Mouse (Mus musculus): ENCODE data around the gene Pigk. TPM values are rescaled to one million over a fixed set of nuclear protein-coding genes. Genes with fewer than 3 reads are reported as not detected.

Gene Pigk
- polyA plus RNA-seq, 1 experiment from 2014 or later = 42.4 TPM

DNA sequence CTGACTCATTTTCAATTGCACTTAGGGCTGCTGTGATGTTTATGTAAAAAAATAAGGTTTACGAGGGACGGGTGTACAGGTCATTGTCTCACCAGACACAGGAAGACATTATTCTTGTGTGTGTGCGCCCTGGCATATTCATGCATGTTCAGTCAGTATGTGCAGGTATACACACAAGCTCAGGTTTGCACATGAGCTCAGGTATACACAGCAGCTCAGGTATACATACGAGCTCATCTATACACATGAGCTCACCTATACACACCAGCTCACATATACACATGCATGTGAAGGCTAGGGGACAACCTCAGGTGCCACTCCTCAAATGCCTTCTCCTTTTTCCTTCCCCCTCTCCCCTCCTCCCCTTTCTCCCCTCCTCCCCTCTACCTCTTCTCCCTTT, 147.6 kb downstream of the Pigk start:
- Histone ChIP-seq H3K4me3 (ENCODE audit: low read depth, low read length) (no peak overlapping the region), H3K4me2 (ENCODE audit: low read depth) (no peak overlapping the region), H3K27ac (ENCODE audit: low read depth, low read length) (no peak overlapping the region), H3K36me3 (ENCODE audit: control insufficient read depth, insufficient read depth, low read length) (no peaks in the 10 kb centered on the region), H3K4me1 (ENCODE audit: control insufficient read depth, insufficient read depth, low read length) (no peaks in the 10 kb centered on the region), H3K9ac (ENCODE audit: low read length) (no peak overlapping the region), H3K9me3 (ENCODE audit: control insufficient read depth, low read length) (no peaks in the 10 kb centered on the region), H3K27me3 (ENCODE audit: control insufficient read depth, insufficient read depth, low read length) (no peaks in the 10 kb centered on the region)
- DNase-seq (ENCODE audit: low spot score) = no peak
- 83% methylated on average over 4 of the region's 4 CpGs for WGBS
- ATAC-seq (ENCODE audit: insufficient read depth, low FRiP score, low TSS enrichment) = no peak

DNA sequence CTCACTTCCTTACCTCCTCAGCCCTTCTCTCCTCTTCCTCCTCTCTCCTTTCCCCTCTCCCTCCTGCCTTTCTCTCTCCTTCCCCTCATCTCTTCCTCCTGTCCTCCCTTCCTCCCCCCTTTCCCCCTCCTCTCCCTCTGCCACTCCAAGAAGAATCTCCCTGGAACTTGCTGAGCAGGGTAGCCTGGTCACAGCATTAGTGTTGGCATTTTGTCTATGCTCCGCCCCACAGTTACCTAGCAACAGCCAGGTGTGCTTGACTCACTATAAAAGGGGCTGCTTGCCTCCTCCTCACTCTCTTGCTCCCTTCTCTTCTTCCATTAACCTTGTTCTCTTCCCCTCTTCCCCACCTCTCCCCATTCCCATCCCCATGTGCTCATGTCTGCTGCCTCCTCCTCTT, 148.1 kb downstream of the Pigk start:
- no peaks in the 10 kb centered on the region for H3K4me1 ChIP-seq (ENCODE audit: control insufficient read depth, insufficient read depth, low read length)
- DNase-seq (ENCODE audit: low spot score) (no peak), ATAC-seq (ENCODE audit: insufficient read depth, low FRiP score, low TSS enrichment) (no peak)
- no peak overlapping the region for H3K27ac ChIP-seq (ENCODE audit: low read depth, low read length)
- no peaks in the 10 kb centered on the region for H3K27me3 ChIP-seq (ENCODE audit: control insufficient read depth, insufficient read depth, low read length)
- H3K9me3 ChIP-seq (ENCODE audit: control insufficient read depth, low read length) = no peaks in the 10 kb centered on the region
- H3K4me3 ChIP-seq (ENCODE audit: low read depth, low read length) = no peak overlapping the region
- H3K36me3 ChIP-seq (ENCODE audit: control insufficient read depth, insufficient read depth, low read length) = no peaks in the 10 kb centered on the region
- no peak overlapping the region for H3K4me2 ChIP-seq (ENCODE audit: low read depth)
- 65% methylated on average over 1 of the region's 1 CpGs for WGBS
- H3K9ac ChIP-seq (ENCODE audit: low read length) = no peak overlapping the region

DNA sequence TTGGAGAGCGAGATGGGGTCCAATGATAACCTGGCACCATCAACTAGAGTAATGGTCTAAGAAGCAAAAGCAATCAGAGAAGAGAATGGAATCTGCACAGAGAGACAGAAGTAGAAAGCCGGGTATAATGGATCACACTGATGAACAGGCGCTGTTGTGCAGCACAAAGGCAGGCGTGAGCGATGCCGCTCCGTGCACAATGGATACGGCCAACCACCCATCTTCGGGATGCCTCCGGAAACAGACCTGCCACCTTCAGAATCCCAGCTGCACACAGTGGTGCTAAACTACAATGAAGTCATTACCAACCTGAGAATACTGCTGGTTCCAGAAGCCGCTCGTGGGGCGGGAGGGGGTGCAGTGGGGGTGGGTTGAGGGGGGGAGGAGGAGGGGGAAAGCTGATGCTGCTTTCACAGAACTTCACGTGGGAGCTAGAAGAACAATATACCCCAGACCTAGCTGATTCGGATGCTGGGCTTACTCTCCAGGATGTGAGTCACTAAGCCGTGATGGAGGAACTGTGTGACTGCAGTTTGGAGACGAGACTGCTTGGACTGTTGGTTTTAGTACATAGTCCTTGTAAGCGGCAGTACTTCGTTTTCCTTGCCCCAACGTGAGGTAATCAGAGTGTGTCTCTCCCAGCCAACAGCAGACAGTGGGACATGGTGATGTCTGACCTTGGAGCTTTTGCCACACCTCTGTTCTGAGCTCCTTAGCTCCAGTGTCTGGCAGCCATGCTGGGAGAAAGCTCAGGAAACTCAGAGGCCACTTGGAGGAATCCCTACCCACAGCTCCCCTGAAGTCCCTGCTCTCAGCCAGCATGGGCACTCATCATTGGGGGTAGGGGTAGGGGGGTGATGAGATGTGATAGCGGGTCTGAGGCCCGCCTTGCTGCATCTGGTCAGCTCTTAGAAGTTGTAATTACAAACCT, 152.4 kb downstream of the Pigk start:
- H3K4me3 ChIP-seq (ENCODE audit: low read depth, low read length) = no peak overlapping the region
- no peak overlapping the region for H3K9ac ChIP-seq (ENCODE audit: low read length)
- no peaks in the 10 kb centered on the region for H3K36me3 ChIP-seq (ENCODE audit: control insufficient read depth, insufficient read depth, low read length)
- no peaks in the 10 kb centered on the region for H3K27me3 ChIP-seq (ENCODE audit: control insufficient read depth, insufficient read depth, low read length)
- H3K4me1 ChIP-seq (ENCODE audit: control insufficient read depth, insufficient read depth, low read length) = peaks cover 9% of the 10 kb centered on the region; the same call in 1 of the 2 replicates
- H3K9me3 ChIP-seq (ENCODE audit: control insufficient read depth, low read length) = no peaks in the 10 kb centered on the region
- ATAC-seq (ENCODE audit: insufficient read depth, low FRiP score, low TSS enrichment) (peak; percentile 43; the same call in 1 of the 2 replicates), DNase-seq (ENCODE audit: low spot score) (peak; percentile 37)
- WGBS = 76% methylated on average over 22 of the region's 22 CpGs
- H3K4me2 ChIP-seq (ENCODE audit: low read depth) = no peak overlapping the region
- H3K27ac ChIP-seq (ENCODE audit: low read depth, low read length) = peak overlapping the region; percentile 44; the same call in 1 of the 2 replicates

DNA sequence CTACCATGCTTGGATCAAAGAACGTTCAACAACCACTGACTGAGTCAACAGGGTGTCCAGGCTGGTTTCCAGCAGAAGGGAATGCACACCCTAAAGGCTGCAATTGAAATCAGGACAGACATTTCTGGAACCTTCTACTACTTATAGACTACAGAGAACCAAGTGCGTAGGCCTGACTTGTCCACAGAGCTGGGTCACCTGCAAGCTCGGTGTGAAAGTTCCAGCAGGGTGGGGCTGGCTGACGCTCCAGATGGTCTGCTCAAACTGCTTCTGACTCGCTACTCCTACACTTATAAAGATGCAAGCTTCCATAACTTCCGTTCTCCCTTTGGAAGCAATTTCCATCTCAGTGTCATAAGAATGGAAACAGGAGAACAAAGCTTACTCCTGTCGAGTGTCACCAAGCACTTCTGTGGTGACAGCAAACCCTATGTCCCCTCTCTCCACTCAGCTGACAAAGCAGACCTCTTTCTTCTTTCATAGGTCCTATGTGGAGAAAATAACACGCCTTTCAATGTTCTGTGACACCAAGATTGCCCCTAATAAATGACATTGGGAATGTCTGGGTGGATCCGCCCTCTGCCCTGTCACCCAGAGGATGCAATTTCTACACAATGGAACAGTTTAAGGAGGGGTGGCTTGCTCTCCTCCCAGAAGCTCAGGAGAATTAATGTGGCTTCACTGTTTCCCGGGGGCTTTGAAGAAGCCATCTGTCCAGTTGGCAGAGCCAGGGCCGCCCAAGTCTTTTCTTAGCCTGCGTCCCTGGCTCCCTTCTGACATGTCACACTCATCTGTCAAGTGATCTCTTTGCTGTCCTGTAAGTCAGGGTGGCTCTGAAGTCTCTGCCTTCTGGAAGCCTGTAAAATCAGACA, 154.0 kb downstream of the Pigk start:
- no peaks in the 10 kb centered on the region for H3K27me3 ChIP-seq (ENCODE audit: control insufficient read depth, insufficient read depth, low read length)
- H3K9ac ChIP-seq (ENCODE audit: low read length) = no peak overlapping the region
- H3K9me3 ChIP-seq (ENCODE audit: control insufficient read depth, low read length) = no peaks in the 10 kb centered on the region
- no peak overlapping the region for H3K4me3 ChIP-seq (ENCODE audit: low read depth, low read length)
- H3K4me2 ChIP-seq (ENCODE audit: low read depth) = no peak overlapping the region
- peak; percentile 51 for DNase-seq (ENCODE audit: low spot score)
- 0 out of 2 replicates have a peak, but pooled peaks have one; percentile 36 for ATAC-seq (ENCODE audit: insufficient read depth, low FRiP score, low TSS enrichment)
- 36% methylated on average over 12 of the region's 12 CpGs for WGBS
- peaks cover 9% of the 10 kb centered on the region; the same call in 1 of the 2 replicates for H3K4me1 ChIP-seq (ENCODE audit: control insufficient read depth, insufficient read depth, low read length)
- no peaks in the 10 kb centered on the region for H3K36me3 ChIP-seq (ENCODE audit: control insufficient read depth, insufficient read depth, low read length)
- no peak overlapping the region for H3K27ac ChIP-seq (ENCODE audit: low read depth, low read length)

DNA sequence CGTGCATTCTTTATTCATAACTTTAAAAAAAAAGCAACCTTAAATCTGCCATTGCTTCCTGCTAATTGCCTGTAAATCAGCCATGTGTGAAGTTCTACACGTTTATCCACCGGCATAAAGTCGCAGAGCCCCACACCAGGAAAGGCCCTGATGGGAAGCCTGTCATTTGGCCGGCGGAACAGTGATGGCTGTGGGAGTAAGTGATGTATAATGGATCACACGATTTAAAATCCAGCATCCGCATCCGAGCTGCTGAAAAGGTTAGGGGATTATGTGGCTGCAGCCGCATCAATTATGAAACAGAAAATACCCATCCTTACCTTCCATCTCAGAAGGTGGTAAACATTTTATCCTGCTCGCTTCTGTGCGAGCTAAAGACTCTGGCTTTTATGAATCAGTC, 158.2 kb downstream of the Pigk start:
- no peak for ATAC-seq (ENCODE audit: insufficient read depth, low FRiP score, low TSS enrichment)
- H3K4me3 ChIP-seq (ENCODE audit: low read depth, low read length) = no peak overlapping the region
- H3K36me3 ChIP-seq (ENCODE audit: control insufficient read depth, insufficient read depth, low read length) = no peaks in the 10 kb centered on the region
- H3K9ac ChIP-seq (ENCODE audit: low read length) = no peak overlapping the region
- H3K27ac ChIP-seq (ENCODE audit: low read depth, low read length) = 0 out of 2 replicates have a peak overlapping the region, but pooled peaks have one; percentile 11
- H3K4me2 ChIP-seq (ENCODE audit: low read depth) = no peak overlapping the region
- H3K27me3 ChIP-seq (ENCODE audit: control insufficient read depth, insufficient read depth, low read length) = no peaks in the 10 kb centered on the region
- no peaks in the 10 kb centered on the region for H3K9me3 ChIP-seq (ENCODE audit: control insufficient read depth, low read length)
- no peak for DNase-seq (ENCODE audit: low spot score)
- WGBS = 65% methylated on average over 12 of the region's 12 CpGs
- peaks cover 9% of the 10 kb centered on the region; the same call in 1 of the 2 replicates for H3K4me1 ChIP-seq (ENCODE audit: control insufficient read depth, insufficient read depth, low read length)

DNA sequence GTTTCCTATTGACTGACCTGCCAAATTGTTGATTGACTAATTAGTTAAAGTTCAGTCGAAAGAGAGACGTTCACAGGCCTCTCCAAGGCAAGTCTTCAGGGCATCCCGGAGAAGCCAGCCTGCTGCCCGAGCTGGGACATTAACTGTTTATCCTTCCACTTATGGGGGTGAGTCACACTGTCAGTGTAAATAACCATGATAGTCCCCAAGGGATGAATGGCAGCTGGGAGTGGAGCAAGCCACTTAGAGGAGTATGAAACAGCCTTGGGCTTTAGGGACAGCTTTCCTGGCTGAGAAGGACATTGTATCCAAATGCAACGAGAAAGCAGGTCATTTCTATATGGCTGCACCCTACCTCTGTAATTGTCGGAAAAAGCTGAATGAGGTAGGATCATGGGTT, 158.7 kb downstream of the Pigk start:
- Histone ChIP-seq H3K9me3 (ENCODE audit: control insufficient read depth, low read length) (no peaks in the 10 kb centered on the region), H3K9ac (ENCODE audit: low read length) (no peak overlapping the region), H3K27me3 (ENCODE audit: control insufficient read depth, insufficient read depth, low read length) (no peaks in the 10 kb centered on the region), H3K36me3 (ENCODE audit: control insufficient read depth, insufficient read depth, low read length) (no peaks in the 10 kb centered on the region), H3K4me3 (ENCODE audit: low read depth, low read length) (no peak overlapping the region), H3K4me1 (ENCODE audit: control insufficient read depth, insufficient read depth, low read length) (peaks cover 6% of the 10 kb centered on the region; the same call in 1 of the 2 replicates), H3K27ac (ENCODE audit: low read depth, low read length) (0 out of 2 replicates have a peak overlapping the region, but pooled peaks have one; percentile 11), H3K4me2 (ENCODE audit: low read depth) (no peak overlapping the region)
- peak; percentile 66; the same call in 1 of the 2 replicates for ATAC-seq (ENCODE audit: insufficient read depth, low FRiP score, low TSS enrichment)
- DNase-seq (ENCODE audit: low spot score) = peak; percentile 53
- 46% methylated on average over 6 of the region's 6 CpGs for WGBS

- no peaks in the 10 kb centered on the region for H3K4me1 ChIP-seq (ENCODE audit: control insufficient read depth, insufficient read depth, low read length)
- H3K27ac ChIP-seq (ENCODE audit: low read depth, low read length) = no peak overlapping the region
- H3K36me3 ChIP-seq (ENCODE audit: control insufficient read depth, insufficient read depth, low read length) = no peaks in the 10 kb centered on the region
- no peaks in the 10 kb centered on the region for H3K27me3 ChIP-seq (ENCODE audit: control insufficient read depth, insufficient read depth, low read length)
- H3K4me3 ChIP-seq (ENCODE audit: low read depth, low read length) = no peak overlapping the region
- H3K9ac ChIP-seq (ENCODE audit: low read length) = no peak overlapping the region
- 84% methylated on average over 17 of the region's 17 CpGs for WGBS
- H3K9me3 ChIP-seq (ENCODE audit: control insufficient read depth, low read length) = no peaks in the 10 kb centered on the region
- DNase-seq (ENCODE audit: low spot score) = no peak
- H3K4me2 ChIP-seq (ENCODE audit: low read depth) = no peak overlapping the region
- ATAC-seq (ENCODE audit: insufficient read depth, low FRiP score, low TSS enrichment) = no peak
These were observed 160.8 kb downstream of the Pigk start for GRCm38 (mm10) chr3:152874431-152875355.

All from neural tube, embryonic 11.5 days (tissue).